Mouse (Mus musculus): ENCODE results near the gene Gm33543.

Gm33543 gene

GRCm38 (mm10) chr10:95778622-95779021, 64.1 kb downstream of the Gm33543 start:
- in situ Hi-C loops (cut with MboI), result no loop called here

- in situ Hi-C loops (cut with MboI), result no loop called here
Measured at GRCm38 (mm10) chr10:95777701-95778320, 64.9 kb downstream of the Gm33543 start.

- in situ Hi-C loops (cut with MboI), result no loop called here
Measured at GRCm38 (mm10) chr10:95777071-95777470, 65.7 kb downstream of the Gm33543 start.

GRCm38 (mm10) chr10:95774856-95775255, 67.9 kb downstream of the Gm33543 start:
- in situ Hi-C loops (cut with MboI), result no loop called here

- in situ Hi-C loops (cut with MboI), result no loop called here
Measured at GRCm38 (mm10) chr10:95774001-95774628, 68.6 kb downstream of the Gm33543 start.
